Mouse (Mus musculus): ENCODE measurements around the gene Creb3l1. TPM values are rescaled to one million over a fixed set of nuclear protein-coding genes. Genes with fewer than 3 reads are reported as not detected.
A peak's percentile ranks its signal among the peaks of the same experiment; 100 is the strongest.

The Creb3l1 gene
- polyA plus RNA-seq, 1 experiment from 2014 or later = 3.3 TPM

- H3K9me3 ChIP-seq = no peaks in the 10 kb centered on the region
- H3K27ac ChIP-seq (replicated peaks) = no peak overlapping the region
- H3K4me2 ChIP-seq = no peak overlapping the region
- 0 out of 2 replicates have a peak, but pooled peaks cover under 1% of the 10 kb centered on the region for H3K4me1 ChIP-seq (replicated peaks)
- no peaks in the 10 kb centered on the region for H3K36me3 ChIP-seq
- no peak for ATAC-seq (ENCODE audit: low read depth)
- 72% methylated on average over 10 of the region's 10 CpGs for WGBS
- no peak overlapping the region for H3K9ac ChIP-seq
- H3K4me3 ChIP-seq = no peak overlapping the region
- H3K27me3 ChIP-seq = peaks cover 17% of the 10 kb centered on the region
Observed at GRCm38 (mm10) chr2:92029387-92030133, 5.3 kb upstream of the Creb3l1 start.

- no peak overlapping the region for H3K4me2 ChIP-seq
Observed at GRCm38 (mm10) chr2:92027811-92028590, 3.7 kb upstream of the Creb3l1 start.

GRCm38 (mm10) chr2:92025966-92026365 lies 1.7 kb upstream of the Creb3l1 start:
- Histone ChIP-seq H3K9me3 (no peaks in the 10 kb centered on the region), H3K27me3 (peaks cover 41% of the 10 kb centered on the region), H3K27ac (replicated peaks) (no peak overlapping the region), H3K4me3 (no peak overlapping the region), H3K36me3 (no peaks in the 10 kb centered on the region), H3K4me1 (replicated peaks) (peaks cover 11% of the 10 kb centered on the region), H3K9ac (no peak overlapping the region), H3K4me2 (no peak overlapping the region)
- no peak for ATAC-seq (ENCODE audit: low read depth)
- 83% methylated on average over 6 of the region's 6 CpGs for WGBS

More at GRCm38 (mm10) chr2:92027811-92028590, 3.7 kb upstream of the Creb3l1 start:
- Histone ChIP-seq H3K4me3 (no peak overlapping the region), H3K9me3 (no peaks in the 10 kb centered on the region), H3K9ac (no peak overlapping the region), H3K36me3 (no peaks in the 10 kb centered on the region), H3K4me1 (replicated peaks) (peaks cover 11% of the 10 kb centered on the region), H3K27me3 (peaks cover 30% of the 10 kb centered on the region), H3K27ac (replicated peaks) (no peak overlapping the region)
- 67% methylated on average over 11 of the region's 11 CpGs for WGBS
- no peak for ATAC-seq (ENCODE audit: low read depth)

GRCm38 (mm10) chr2:92025202-92025601 lies 900 bp upstream of the Creb3l1 start:
- no peak overlapping the region for H3K4me2 ChIP-seq
- H3K27me3 ChIP-seq = peaks cover 41% of the 10 kb centered on the region
- WGBS = 93% methylated on average over 2 of the region's 2 CpGs
- H3K9me3 ChIP-seq = no peaks in the 10 kb centered on the region
- H3K4me3 ChIP-seq = no peak overlapping the region
- H3K36me3 ChIP-seq = no peaks in the 10 kb centered on the region
- H3K9ac ChIP-seq = no peak overlapping the region
- no peak for ATAC-seq (ENCODE audit: low read depth)
- H3K4me1 ChIP-seq (replicated peaks) = peaks cover 11% of the 10 kb centered on the region
- H3K27ac ChIP-seq (replicated peaks) = no peak overlapping the region

- no peaks in the 10 kb centered on the region for H3K36me3 ChIP-seq
- ATAC-seq (ENCODE audit: low read depth) = peak; percentile 40
- H3K27me3 ChIP-seq = peaks cover 41% of the 10 kb centered on the region
- peak overlapping the region; percentile 73 for H3K9ac ChIP-seq
- peak overlapping the region; percentile 96 for H3K4me2 ChIP-seq
- peak overlapping the region; percentile 60 for H3K4me3 ChIP-seq
- no peaks in the 10 kb centered on the region for H3K9me3 ChIP-seq
- H3K27ac ChIP-seq (replicated peaks) = no peak overlapping the region
- H3K4me1 ChIP-seq (replicated peaks) = peaks cover 11% of the 10 kb centered on the region
- 4% methylated on average over 55 of the region's 56 CpGs for WGBS
Observed at GRCm38 (mm10) chr2:92023362-92024273, 684 bp downstream of the Creb3l1 start.

- Histone ChIP-seq H3K9me3 (no peaks in the 10 kb centered on the region), H3K9ac (no peak overlapping the region), H3K4me1 (replicated peaks) (peaks cover 22% of the 10 kb centered on the region), H3K36me3 (no peaks in the 10 kb centered on the region), H3K27ac (replicated peaks) (no peak overlapping the region), H3K27me3 (peaks cover 37% of the 10 kb centered on the region), H3K4me2 (no peak overlapping the region), H3K4me3 (no peak overlapping the region)
- 62% methylated on average over 4 of the region's 4 CpGs for WGBS
- ATAC-seq (ENCODE audit: low read depth) = no peak
Observed at GRCm38 (mm10) chr2:92020676-92021265, 3.5 kb downstream of the Creb3l1 start.

GRCm38 (mm10) chr2:92017440-92017839 lies 6.9 kb downstream of the Creb3l1 start:
- no peak overlapping the region for H3K27ac ChIP-seq (replicated peaks)
- H3K4me3 ChIP-seq = no peak overlapping the region
- no peaks in the 10 kb centered on the region for H3K9me3 ChIP-seq
- WGBS = 88% methylated on average over 1 of the region's 1 CpGs
- H3K9ac ChIP-seq = no peak overlapping the region
- no peak for ATAC-seq (ENCODE audit: low read depth)
- H3K4me1 ChIP-seq (replicated peaks) = peaks cover 11% of the 10 kb centered on the region
- H3K4me2 ChIP-seq = no peak overlapping the region
- peaks cover 11% of the 10 kb centered on the region for H3K27me3 ChIP-seq
- H3K36me3 ChIP-seq = no peaks in the 10 kb centered on the region

- no peaks in the 10 kb centered on the region for H3K9me3 ChIP-seq
- peaks cover 6% of the 10 kb centered on the region for H3K27me3 ChIP-seq
- no peak overlapping the region for H3K4me2 ChIP-seq
- H3K4me3 ChIP-seq = no peak overlapping the region
- 39% methylated on average over 3 of the region's 3 CpGs for WGBS
- H3K9ac ChIP-seq = no peak overlapping the region
- H3K4me1 ChIP-seq (replicated peaks) = peaks cover 11% of the 10 kb centered on the region
- H3K36me3 ChIP-seq = no peaks in the 10 kb centered on the region
- no peak for ATAC-seq (ENCODE audit: low read depth)
- H3K27ac ChIP-seq (replicated peaks) = 0 out of 2 replicates have a peak overlapping the region, but pooled peaks have one; percentile 33
Observed at GRCm38 (mm10) chr2:92016981-92017380, 7.3 kb downstream of the Creb3l1 start.

- H3K4me1 ChIP-seq (replicated peaks) = peaks cover 11% of the 10 kb centered on the region
- H3K4me3 ChIP-seq = no peak overlapping the region
- H3K27ac ChIP-seq (replicated peaks) = no peak overlapping the region
- H3K4me2 ChIP-seq = no peak overlapping the region
- no peaks in the 10 kb centered on the region for H3K9me3 ChIP-seq
- no peaks in the 10 kb centered on the region for H3K36me3 ChIP-seq
- peaks cover 12% of the 10 kb centered on the region for H3K27me3 ChIP-seq
- H3K9ac ChIP-seq = no peak overlapping the region
- 86% methylated on average over 5 of the region's 5 CpGs for WGBS
- no peak for ATAC-seq (ENCODE audit: low read depth)
Observed at GRCm38 (mm10) chr2:92014891-92015290, 9.4 kb downstream of the Creb3l1 start.

GRCm38 (mm10) chr2:92014248-92014647 lies 10.1 kb downstream of the Creb3l1 start:
- WGBS = 91% methylated on average over 6 of the region's 6 CpGs

GRCm38 (mm10) chr2:92012768-92013445 lies 11.4 kb downstream of the Creb3l1 start:
- no peak overlapping the region for H3K9ac ChIP-seq
- H3K4me2 ChIP-seq = no peak overlapping the region

More at GRCm38 (mm10) chr2:92014248-92014647, 10.1 kb downstream of the Creb3l1 start:
- H3K27me3 ChIP-seq = peaks cover 17% of the 10 kb centered on the region
- H3K36me3 ChIP-seq = no peaks in the 10 kb centered on the region
- no peak overlapping the region for H3K4me2 ChIP-seq
- H3K9me3 ChIP-seq = no peaks in the 10 kb centered on the region
- no peak for ATAC-seq (ENCODE audit: low read depth)
- H3K27ac ChIP-seq (replicated peaks) = no peak overlapping the region
- H3K9ac ChIP-seq = no peak overlapping the region
- no peak overlapping the region for H3K4me3 ChIP-seq
- H3K4me1 ChIP-seq (replicated peaks) = peaks cover 11% of the 10 kb centered on the region

More at GRCm38 (mm10) chr2:92012768-92013445, 11.4 kb downstream of the Creb3l1 start:
- Histone ChIP-seq H3K36me3 (no peaks in the 10 kb centered on the region), H3K4me1 (replicated peaks) (peaks cover 18% of the 10 kb centered on the region), H3K27ac (replicated peaks) (no peak overlapping the region), H3K9me3 (no peaks in the 10 kb centered on the region), H3K27me3 (peaks cover 15% of the 10 kb centered on the region), H3K4me3 (no peak overlapping the region)
- no peak for ATAC-seq (ENCODE audit: low read depth)
- 57% methylated on average over 8 of the region's 8 CpGs for WGBS
